Mouse (Mus musculus) intestine, embryonic 16.5 days (tissue): Measurements from ENCODE around the gene Gm6583. TPM values are rescaled to one million over a fixed set of nuclear protein-coding genes. Genes with fewer than 3 reads are reported as not detected.
A peak's percentile ranks its signal among the peaks of the same experiment; 100 is the strongest.

Experiments
- ATAC-seq: fragments of 200-750 bp; cut with Nextera tagmentation; 2 replicates; pipeline ENCODE4 v1.8.0; 2017; ENCODE audit warnings: moderate TSS enrichment, moderate library complexity
- H3K27ac ChIP-seq: fragments of 300-500 bp; sonication (generic); 2 replicates; pipeline ENCODE4 v1.5.1; 2014; ENCODE audit warnings: mild to moderate bottlenecking, low read length
- H3K27me3 ChIP-seq: fragments of 300-500 bp; sonication (generic); replicated peaks from 2 replicates; pipeline ENCODE4 v1.6.1; 2014; ENCODE audit warnings: low read length, control low read depth, mixed read lengths; ENCODE audit not compliant: control insufficient read depth, insufficient read depth
- H3K36me3 ChIP-seq: fragments of 300-500 bp; sonication (generic); 2 replicates; pipeline ENCODE4 v1.6.1; 2014; ENCODE audit warnings: low read length, control low read depth; ENCODE audit not compliant: control insufficient read depth, insufficient read depth
- H3K4me1 ChIP-seq: fragments of 300-500 bp; sonication (generic); 2 replicates; pipeline ENCODE4 v1.6.1; 2014; ENCODE audit warnings: low read length, control low read depth, mixed read lengths; ENCODE audit not compliant: control insufficient read depth, insufficient read depth
- H3K4me2 ChIP-seq: fragments of 300-500 bp; sonication (generic); 2 replicates; pipeline ENCODE4 v1.6.1; 2014; ENCODE audit warnings: low read depth, low read length, control low read depth
- H3K4me3 ChIP-seq: fragments of 300-500 bp; sonication (generic); 2 replicates; pipeline ENCODE4 v1.5.1; 2014; ENCODE audit warnings: mild to moderate bottlenecking, low read length
- H3K9ac ChIP-seq: fragments of 300-500 bp; sonication (generic); 2 replicates; pipeline ENCODE4 v1.6.1; 2014; ENCODE audit warnings: low read depth, low read length
- H3K9me3 ChIP-seq: fragments of 300-500 bp; sonication (generic); 2 replicates; pipeline ENCODE4 v1.6.1; 2016; ENCODE audit warnings: low read length, control low read depth; ENCODE audit not compliant: control insufficient read depth
- WGBS: fragments of 180-500 bp; shearing (Covaris S2); extraction: QIAGEN DNeasy Blood & Tissue Kit; methylation state at CpG from one replicate; pipeline ENCODE4 v1.1.7; 2014; 5-methylcytosine and 5-hydroxymethylcytosine counted together
- polyA plus RNA-seq: library from polyadenylated mRNA; unstranded; fragments of >200 nt; fragmentation: Nextera tagmentation; extraction: Ambion mirVana; gene quantifications from 2 replicates; pipeline ENCODE4 v1.2.1, GENCODE M21; 2015

The Gm6583 gene
- polyA plus RNA-seq, 1 experiment from 2014 or later = 0.22 TPM

DNA sequence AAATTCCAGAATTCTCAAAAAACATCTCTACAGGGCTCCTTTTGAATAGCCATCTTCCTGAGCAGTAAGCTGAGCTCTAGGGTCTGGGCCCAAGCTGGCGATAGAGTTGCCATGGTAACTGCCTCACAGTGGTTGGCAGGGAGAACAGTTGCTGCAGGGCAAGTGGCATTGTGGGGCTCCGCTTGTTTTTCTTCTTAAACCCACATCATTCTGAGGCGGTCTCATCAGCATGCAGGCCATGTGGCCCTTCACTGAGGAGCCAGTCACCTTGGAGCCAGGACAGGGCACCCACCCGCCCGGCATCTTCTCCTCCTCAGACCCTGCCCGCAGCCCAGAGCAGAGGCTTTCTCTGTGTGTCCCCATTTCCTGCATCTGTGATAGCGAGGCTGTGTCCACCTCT is 16.1 kb upstream of the Gm6583 start:
- 68% methylated on average over 7 of the region's 7 CpGs for WGBS
- ATAC-seq = no peak
- H3K27me3 ChIP-seq = no peaks in the 10 kb centered on the region

DNA sequence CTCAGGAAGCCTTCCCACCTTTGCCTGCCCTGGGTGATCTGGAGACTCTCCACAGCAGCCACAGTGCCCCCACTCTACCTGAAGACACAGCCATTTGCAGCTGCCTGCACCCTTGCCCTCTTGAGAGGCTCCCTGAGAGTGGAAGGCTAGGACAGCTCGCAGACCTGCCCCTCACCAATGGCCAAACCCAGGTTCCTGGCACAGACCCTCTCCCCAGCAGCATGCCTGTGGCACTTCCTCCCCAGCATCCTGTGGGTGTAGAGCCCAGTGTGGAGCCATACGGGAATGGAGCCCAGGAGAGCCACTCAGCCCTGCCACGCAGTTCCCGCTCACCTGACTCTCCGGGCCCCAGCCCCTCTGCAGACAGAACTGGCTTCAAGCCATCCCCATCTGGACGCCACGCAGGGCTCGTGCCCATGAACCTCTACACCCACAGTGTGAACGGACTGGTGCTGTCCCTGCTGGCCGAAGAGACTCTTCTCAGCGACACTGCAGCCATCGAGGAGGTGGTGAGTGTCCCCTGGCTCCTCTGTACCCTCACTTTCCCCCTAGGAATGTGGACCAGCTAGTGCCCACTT is 14.5 kb upstream of the Gm6583 start:
- Histone ChIP-seq H3K9me3 (no peaks in the 10 kb centered on the region), H3K9ac (no peak overlapping the region), H3K36me3 (peaks cover 13% of the 10 kb centered on the region; the same call in 1 of the 2 replicates), H3K4me3 (no peak overlapping the region), H3K27me3 (no peaks in the 10 kb centered on the region), H3K27ac (no peak overlapping the region), H3K4me2 (no peak overlapping the region), H3K4me1 (no peaks in the 10 kb centered on the region)
- WGBS = 92% methylated on average over 12 of the region's 12 CpGs
- no peak for ATAC-seq

More for the DNA sequence above, 16.1 kb upstream of the Gm6583 start:
- H3K4me3 ChIP-seq = no peak overlapping the region
- no peak overlapping the region for H3K9ac ChIP-seq
- no peaks in the 10 kb centered on the region for H3K9me3 ChIP-seq
- H3K4me1 ChIP-seq = no peaks in the 10 kb centered on the region
- no peak overlapping the region for H3K4me2 ChIP-seq
- peaks cover 13% of the 10 kb centered on the region; the same call in 1 of the 2 replicates for H3K36me3 ChIP-seq
- no peak overlapping the region for H3K27ac ChIP-seq

DNA sequence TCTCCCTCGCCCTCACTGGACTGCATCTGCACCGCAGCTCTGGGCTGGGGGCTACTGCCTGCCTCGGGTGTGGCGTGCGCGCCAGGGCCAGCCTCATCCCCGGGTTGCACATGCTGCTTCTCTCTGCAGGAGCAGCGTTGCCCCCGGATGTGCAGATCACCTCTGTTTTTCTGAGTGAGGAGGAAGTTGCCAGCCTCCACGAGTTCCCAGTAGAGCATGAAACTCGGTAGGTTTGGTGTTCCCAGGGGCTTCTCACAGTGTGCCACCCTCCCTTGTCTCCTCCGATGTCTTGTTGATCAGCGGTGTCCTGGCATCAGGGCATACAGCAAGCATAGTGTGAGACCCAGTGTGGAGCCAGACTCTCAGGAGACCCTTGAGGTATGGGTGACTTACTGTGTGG is 13.5 kb upstream of the Gm6583 start:
- H3K4me3 ChIP-seq = no peak overlapping the region
- no peak overlapping the region for H3K4me2 ChIP-seq
- H3K27me3 ChIP-seq = no peaks in the 10 kb centered on the region
- H3K36me3 ChIP-seq = peaks cover 18% of the 10 kb centered on the region
- no peak overlapping the region for H3K9ac ChIP-seq
- no peaks in the 10 kb centered on the region for H3K9me3 ChIP-seq
- H3K4me1 ChIP-seq = no peaks in the 10 kb centered on the region
- H3K27ac ChIP-seq = no peak overlapping the region
- ATAC-seq = no peak
- 90% methylated on average over 13 of the region's 13 CpGs for WGBS

DNA sequence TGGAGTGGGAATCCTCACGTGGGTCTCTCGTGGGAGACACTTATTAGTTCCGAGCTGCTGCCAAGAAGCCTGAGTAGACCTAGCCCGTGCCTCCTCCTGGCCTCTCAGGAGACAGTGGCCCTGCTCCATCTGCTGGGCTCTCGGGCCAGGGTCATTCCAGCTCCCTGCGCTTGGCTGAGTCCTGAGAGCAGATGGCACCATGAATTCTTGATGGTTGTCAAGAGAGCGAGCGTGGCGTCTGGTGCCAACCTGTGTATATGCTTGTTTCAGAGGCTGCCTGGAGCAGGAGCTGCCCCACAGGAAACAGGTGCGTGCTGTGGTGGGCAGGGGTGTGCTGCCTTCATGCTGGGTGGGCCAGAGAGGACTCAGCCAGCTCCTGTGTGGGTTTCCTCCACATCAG is 12.8 kb upstream of the Gm6583 start:
- 91% methylated on average over 10 of the region's 10 CpGs for WGBS
- no peak overlapping the region for H3K4me2 ChIP-seq
- H3K4me3 ChIP-seq = no peak overlapping the region
- no peak for ATAC-seq
- no peak overlapping the region for H3K9ac ChIP-seq
- H3K4me1 ChIP-seq = no peaks in the 10 kb centered on the region
- H3K36me3 ChIP-seq = peaks cover 21% of the 10 kb centered on the region
- H3K27ac ChIP-seq = no peak overlapping the region
- H3K9me3 ChIP-seq = no peaks in the 10 kb centered on the region
- no peaks in the 10 kb centered on the region for H3K27me3 ChIP-seq

DNA sequence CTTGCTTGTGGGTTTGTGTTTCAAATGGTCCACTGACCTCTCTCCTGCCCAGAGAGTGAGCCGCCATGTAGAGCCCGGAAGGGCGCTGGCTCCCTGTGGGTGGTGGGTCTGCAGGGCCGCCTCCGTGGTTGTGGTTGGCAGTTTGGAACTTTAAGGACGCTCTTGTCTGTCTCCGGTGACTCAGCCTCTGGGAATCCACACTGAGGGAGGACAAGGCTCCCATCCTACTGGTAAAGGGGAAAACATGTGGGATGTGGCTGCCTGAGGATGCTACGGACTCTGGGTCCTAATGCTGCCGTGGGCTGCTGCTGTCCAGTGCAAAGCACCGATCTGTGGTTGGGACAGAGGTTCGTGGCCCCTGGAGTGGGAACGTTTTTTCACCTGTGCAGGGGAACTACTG is 12.1 kb upstream of the Gm6583 start:
- H3K4me2 ChIP-seq = no peak overlapping the region
- no peaks in the 10 kb centered on the region for H3K27me3 ChIP-seq
- no peak for ATAC-seq
- H3K4me3 ChIP-seq = no peak overlapping the region
- WGBS = 87% methylated on average over 12 of the region's 12 CpGs
- H3K9me3 ChIP-seq = no peaks in the 10 kb centered on the region
- H3K27ac ChIP-seq = no peak overlapping the region
- H3K9ac ChIP-seq = no peak overlapping the region
- no peaks in the 10 kb centered on the region for H3K4me1 ChIP-seq
- peaks cover 21% of the 10 kb centered on the region for H3K36me3 ChIP-seq

DNA sequence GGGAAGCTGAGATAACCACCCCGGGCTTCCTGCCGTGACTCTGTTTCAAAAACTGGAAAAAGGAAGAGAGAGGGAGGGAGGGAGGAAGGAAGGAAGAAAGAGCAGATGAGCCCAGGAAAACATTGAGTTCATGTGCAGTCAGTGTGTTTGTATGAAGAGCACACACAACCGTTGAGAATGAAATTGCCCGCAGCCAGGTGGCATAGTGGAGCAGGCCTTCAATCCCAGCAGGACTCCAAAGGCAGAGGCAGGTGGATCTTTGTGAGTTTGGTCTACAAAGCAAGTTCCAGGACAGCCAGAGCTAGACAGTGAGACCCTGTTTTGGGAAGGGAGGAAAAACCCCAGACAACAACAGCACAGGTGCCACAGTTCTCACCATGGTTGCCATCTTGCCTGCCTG is 11.5 kb upstream of the Gm6583 start:
- H3K27me3 ChIP-seq = no peaks in the 10 kb centered on the region
- H3K4me3 ChIP-seq = no peak overlapping the region
- no peak overlapping the region for H3K9ac ChIP-seq
- peaks cover 18% of the 10 kb centered on the region for H3K36me3 ChIP-seq
- H3K4me1 ChIP-seq = no peaks in the 10 kb centered on the region
- no peak for ATAC-seq
- 87% methylated on average over 4 of the region's 4 CpGs for WGBS
- H3K27ac ChIP-seq = no peak overlapping the region
- H3K4me2 ChIP-seq = no peak overlapping the region
- H3K9me3 ChIP-seq = no peaks in the 10 kb centered on the region

DNA sequence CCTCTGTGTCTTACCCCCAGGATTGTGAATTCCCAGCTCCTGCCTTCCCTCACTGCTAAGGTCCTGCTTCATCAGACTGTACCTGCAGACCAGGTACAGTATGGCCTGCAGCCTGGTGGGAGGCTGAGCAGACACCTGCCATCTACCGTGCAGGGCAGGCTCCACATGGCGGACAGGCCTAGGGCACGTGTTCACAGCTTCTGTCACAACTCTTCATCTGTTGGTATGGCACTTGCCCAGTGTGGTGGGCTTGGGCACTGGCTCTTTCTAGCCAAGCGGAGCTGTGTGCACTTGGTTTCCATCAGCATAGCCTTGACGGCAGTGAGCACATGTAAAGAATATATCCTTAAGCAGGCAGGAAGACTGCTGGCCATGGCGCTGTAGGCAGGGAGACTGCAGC is 11.0 kb upstream of the Gm6583 start:
- Histone ChIP-seq H3K9me3 (no peaks in the 10 kb centered on the region), H3K9ac (no peak overlapping the region), H3K27ac (no peak overlapping the region), H3K27me3 (no peaks in the 10 kb centered on the region), H3K4me3 (no peak overlapping the region), H3K36me3 (peaks cover 18% of the 10 kb centered on the region), H3K4me1 (no peaks in the 10 kb centered on the region), H3K4me2 (no peak overlapping the region)
- WGBS = 93% methylated on average over 6 of the region's 6 CpGs
- no peak for ATAC-seq

DNA sequence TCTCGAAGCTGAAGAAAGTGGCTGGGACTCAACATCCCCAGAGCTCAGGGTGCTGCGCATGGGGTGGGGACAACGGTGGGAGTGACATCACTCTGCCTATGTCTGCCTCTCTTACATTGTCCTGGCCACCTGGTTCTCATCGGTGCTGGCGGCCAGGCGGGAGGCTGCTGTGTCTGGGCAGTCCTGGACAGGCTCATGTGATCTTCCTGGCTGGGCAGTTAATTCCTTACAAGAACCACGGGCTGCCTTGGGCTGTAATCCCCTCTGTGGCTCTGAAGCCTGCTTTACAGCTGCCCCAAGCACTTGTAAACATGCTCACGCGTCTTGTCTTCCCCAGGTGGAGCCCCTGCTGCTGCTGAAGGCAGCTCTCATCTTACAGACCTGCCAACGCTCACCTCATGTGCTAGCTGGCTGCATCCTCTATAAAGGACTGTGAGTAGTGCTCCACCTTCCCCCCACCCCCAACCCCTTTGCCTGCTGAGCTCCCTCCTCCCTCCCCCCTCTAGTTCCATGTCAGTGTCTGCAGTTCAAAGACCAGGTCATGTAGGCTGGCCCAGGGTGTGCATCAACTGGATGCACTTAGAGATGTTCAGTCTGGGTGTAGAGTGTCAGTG is 8.5 kb upstream of the Gm6583 start:
- H3K36me3 ChIP-seq = peaks cover 12% of the 10 kb centered on the region
- no peaks in the 10 kb centered on the region for H3K4me1 ChIP-seq
- WGBS = 58% methylated on average over 10 of the region's 10 CpGs
- ATAC-seq = no peak
- H3K27me3 ChIP-seq = no peaks in the 10 kb centered on the region
- H3K4me3 ChIP-seq = no peak overlapping the region
- H3K9me3 ChIP-seq = no peaks in the 10 kb centered on the region
- H3K27ac ChIP-seq = no peak overlapping the region
- no peak overlapping the region for H3K4me2 ChIP-seq
- no peak overlapping the region for H3K9ac ChIP-seq

DNA sequence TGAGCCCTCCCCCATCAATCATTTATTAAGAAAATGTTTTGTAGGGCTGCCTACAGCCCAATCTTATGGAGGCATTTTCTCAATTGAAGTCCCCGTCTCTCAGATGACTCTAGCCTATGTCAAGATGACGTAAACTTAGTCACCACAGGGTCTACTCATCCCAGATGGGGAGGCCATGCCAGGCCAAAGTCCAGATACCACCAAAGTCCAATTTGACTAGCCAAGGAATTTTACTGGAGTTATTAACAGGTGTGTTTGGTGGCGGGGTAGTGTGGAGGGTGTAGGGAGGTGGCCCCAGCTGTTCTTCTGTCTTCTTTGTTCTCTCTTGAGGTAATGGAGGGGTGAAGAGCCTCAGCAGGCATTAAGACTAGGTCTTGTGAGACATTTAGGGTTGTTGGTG is 4.2 kb upstream of the Gm6583 start:
- peak; percentile 58 for ATAC-seq
- WGBS = 78% methylated on average over 3 of the region's 3 CpGs
- Histone ChIP-seq H3K27me3 (no peaks in the 10 kb centered on the region), H3K36me3 (peaks cover 11% of the 10 kb centered on the region), H3K4me1 (no peaks in the 10 kb centered on the region), H3K4me3 (no peak overlapping the region), H3K4me2 (no peak overlapping the region), H3K9ac (no peak overlapping the region), H3K27ac (no peak overlapping the region), H3K9me3 (no peaks in the 10 kb centered on the region)

DNA sequence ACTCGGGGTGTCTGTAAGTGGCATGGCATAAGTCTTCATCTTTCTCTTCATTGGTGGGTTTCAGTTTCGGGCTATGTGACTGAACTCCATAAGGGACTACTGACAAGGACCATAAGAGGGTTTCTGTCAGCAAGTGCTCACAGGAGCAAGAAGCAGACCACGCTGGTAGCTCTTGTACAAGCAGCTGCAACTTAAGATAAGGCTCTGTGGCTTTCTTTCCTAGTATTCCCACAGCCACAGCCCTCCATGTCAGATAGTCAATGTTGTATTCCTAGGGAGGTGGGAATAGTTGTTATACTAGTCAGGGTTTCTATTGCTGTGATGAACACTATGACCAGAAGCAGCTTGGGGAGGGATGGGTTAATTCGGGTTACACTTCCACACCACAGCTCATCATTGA is 3.7 kb upstream of the Gm6583 start:
- Histone ChIP-seq H3K4me2 (no peak overlapping the region), H3K9ac (no peak overlapping the region), H3K4me3 (no peak overlapping the region), H3K27me3 (no peaks in the 10 kb centered on the region), H3K36me3 (peaks cover 10% of the 10 kb centered on the region; the same call in 1 of the 2 replicates), H3K27ac (no peak overlapping the region), H3K9me3 (no peaks in the 10 kb centered on the region), H3K4me1 (no peaks in the 10 kb centered on the region)
- 89% methylated on average over 4 of the region's 4 CpGs for WGBS
- ATAC-seq = no peak
